Mouse (Mus musculus): ENCODE results near the gene Omp.
"Not testable (repeated sequence)": the region's sequence is repeated elsewhere in the genome, so short reads cannot be mapped to it uniquely, and the experiment has no call there.

The Omp gene

DNA sequence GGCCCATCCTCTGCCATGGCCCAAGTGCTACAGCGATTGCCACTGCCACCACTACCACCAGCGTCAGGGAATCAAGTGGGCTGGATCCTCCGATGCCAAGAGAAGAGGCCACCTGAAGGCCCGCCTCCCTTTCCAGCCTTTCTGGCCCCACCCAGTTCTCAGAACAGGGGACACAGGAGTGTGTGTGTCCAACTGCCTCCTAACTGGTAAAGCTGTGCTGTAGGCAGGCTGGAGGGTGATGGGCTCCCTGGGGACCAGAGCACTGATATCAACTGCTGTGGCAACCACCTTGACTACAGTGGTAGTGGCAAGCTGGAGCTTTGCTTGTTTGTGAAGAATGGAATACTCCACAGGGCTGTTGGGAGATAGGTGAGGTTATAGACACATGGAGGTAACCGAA lies at the start of gene Omp:
TSS of gene Omp (minus strand) at position 101 of the 400 bp plus-strand sequence.
- Histone ChIP-seq H3K4me3 (replicated peaks; ENCODE audit: low read length) (peak within 1 kb of the TSS; percentile 61), H3K9me3 (ENCODE audit: low read length) (no peaks in the 10 kb centered on the region), H3K4me1 (replicated peaks; ENCODE audit: low read depth, low read length) (peaks cover 59% of the 10 kb centered on the region), H3K27me3 (ENCODE audit: insufficient read depth, low read length) (peaks cover 23% of the 10 kb centered on the region), H3K36me3 (ENCODE audit: insufficient read depth, low read length) (peaks cover 26% of the 10 kb centered on the region)
- TF ChIP-seq NANOG (IDR thresholded peaks at IDR 0.05; ENCODE audit: borderline replicate concordance, low read length), result no peak
- TF ChIP-seq CTCF (conservative IDR thresholded peaks at IDR 0.05; ENCODE audit: low read length), result no peak
- TF ChIP-seq POU5F1 (IDR thresholded peaks at IDR 0.05; ENCODE audit: borderline replicate concordance, low read length), result no peak

DNA sequence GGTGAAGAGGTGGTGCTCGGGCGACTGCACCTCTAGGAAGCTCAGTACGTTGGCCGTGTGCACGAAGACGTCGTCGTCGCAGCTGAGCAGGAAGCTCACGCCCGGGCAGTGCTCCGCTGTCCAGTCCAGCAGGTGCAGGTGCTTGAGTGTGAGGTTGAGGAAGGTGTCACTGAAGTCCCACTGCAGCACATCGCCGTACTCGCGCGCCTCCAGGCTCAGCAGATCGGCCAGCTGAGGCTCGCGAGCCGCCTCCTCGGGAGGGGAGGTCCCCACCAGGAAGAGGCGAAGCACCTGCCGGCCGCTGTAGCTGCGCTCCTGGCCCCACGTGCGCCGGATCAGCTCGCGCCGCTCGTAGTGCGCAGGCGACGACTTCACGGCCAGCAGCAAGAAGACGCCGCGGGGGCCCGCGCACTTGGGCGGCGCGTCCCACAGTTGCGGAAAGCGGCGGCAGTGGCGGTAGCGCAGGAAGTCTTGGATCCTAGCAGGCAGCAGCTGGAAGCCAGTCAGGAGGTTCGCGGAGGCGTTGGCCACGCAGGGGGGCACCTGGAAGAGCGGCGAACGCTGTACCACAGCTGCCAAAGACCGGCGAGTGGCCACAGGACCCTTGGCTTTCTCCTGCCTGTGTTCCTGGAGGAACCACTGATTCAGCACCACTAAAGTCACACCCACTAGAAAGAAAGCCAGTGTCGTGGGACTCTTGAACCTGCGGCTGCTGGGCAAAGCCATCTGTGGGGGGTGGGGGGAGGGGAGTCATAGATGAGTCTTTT lies 48.9 kb upstream of the Omp start:
- TF ChIP-seq NANOG (IDR thresholded peaks at IDR 0.05; ENCODE audit: borderline replicate concordance, low read length), result no peak
- no peak for TF ChIP-seq POU5F1 (IDR thresholded peaks at IDR 0.05; ENCODE audit: borderline replicate concordance, low read length)
- no peak for TF ChIP-seq CTCF (conservative IDR thresholded peaks at IDR 0.05; ENCODE audit: low read length)
- peaks cover 62% of the 10 kb centered on the region for H3K27me3 ChIP-seq (ENCODE audit: insufficient read depth, low read length)
- peak overlapping the region; percentile 73 for H3K4me3 ChIP-seq (replicated peaks; ENCODE audit: low read length)
- H3K36me3 ChIP-seq (ENCODE audit: insufficient read depth, low read length), result no peaks in the 10 kb centered on the region
- H3K9me3 ChIP-seq (ENCODE audit: low read length), result no peaks in the 10 kb centered on the region
- H3K4me1 ChIP-seq (replicated peaks; ENCODE audit: low read depth, low read length), result peaks cover 33% of the 10 kb centered on the region

GRCm38 (mm10) chr7:98193515-98194025 lies 48.3 kb upstream of the Omp start:
- Histone ChIP-seq H3K4me3 (replicated peaks; ENCODE audit: low read length) (peak overlapping the region; percentile 73), H3K4me1 (replicated peaks; ENCODE audit: low read depth, low read length) (peaks cover 39% of the 10 kb centered on the region), H3K36me3 (ENCODE audit: insufficient read depth, low read length) (no peaks in the 10 kb centered on the region), H3K27me3 (ENCODE audit: insufficient read depth, low read length) (peaks cover 58% of the 10 kb centered on the region), H3K9me3 (ENCODE audit: low read length) (no peaks in the 10 kb centered on the region)
- peak; percentile 46 for TF ChIP-seq CTCF (conservative IDR thresholded peaks at IDR 0.05; ENCODE audit: low read length)
- TF ChIP-seq POU5F1 (IDR thresholded peaks at IDR 0.05; ENCODE audit: borderline replicate concordance, low read length), result no peak
- TF ChIP-seq NANOG (IDR thresholded peaks at IDR 0.05; ENCODE audit: borderline replicate concordance, low read length), result no peak

GRCm38 (mm10) chr7:98191571-98192250 lies 46.4 kb upstream of the Omp start:
- no peaks in the 10 kb centered on the region for H3K36me3 ChIP-seq (ENCODE audit: insufficient read depth, low read length)
- H3K4me1 ChIP-seq (replicated peaks; ENCODE audit: low read depth, low read length), result peaks cover 55% of the 10 kb centered on the region
- H3K9me3 ChIP-seq (ENCODE audit: low read length), result no peaks in the 10 kb centered on the region
- H3K27me3 ChIP-seq (ENCODE audit: insufficient read depth, low read length), result peaks cover 53% of the 10 kb centered on the region
- H3K4me3 ChIP-seq (replicated peaks; ENCODE audit: low read length), result no peak overlapping the region
- TF ChIP-seq POU5F1 (IDR thresholded peaks at IDR 0.05; ENCODE audit: borderline replicate concordance, low read length) (no peak), CTCF (conservative IDR thresholded peaks at IDR 0.05; ENCODE audit: low read length) (peak; percentile 24)

DNA sequence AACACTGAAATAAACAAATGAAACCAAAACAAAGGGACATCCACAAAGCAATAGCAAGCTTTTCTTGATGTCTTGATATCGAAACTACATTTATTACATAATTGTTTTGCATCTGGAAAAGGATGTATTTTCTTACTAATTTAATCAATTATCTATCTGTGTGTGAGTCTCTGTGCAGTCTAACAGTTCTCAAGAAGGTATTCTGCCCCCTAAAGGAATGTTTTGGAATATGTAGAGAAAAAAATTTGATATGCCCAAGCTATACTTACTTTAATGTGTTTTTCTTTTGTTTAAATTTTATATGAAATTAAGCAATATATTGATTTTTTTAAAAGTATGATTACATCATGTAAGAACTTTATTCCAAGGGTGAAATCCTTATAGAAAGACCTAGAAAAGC lies 45.3 kb upstream of the Omp start:
- H3K4me3 ChIP-seq (replicated peaks; ENCODE audit: low read length), result no peak overlapping the region
- TF ChIP-seq CTCF (conservative IDR thresholded peaks at IDR 0.05; ENCODE audit: low read length), result peak; percentile 37
- no peak for TF ChIP-seq POU5F1 (IDR thresholded peaks at IDR 0.05; ENCODE audit: borderline replicate concordance, low read length)

DNA sequence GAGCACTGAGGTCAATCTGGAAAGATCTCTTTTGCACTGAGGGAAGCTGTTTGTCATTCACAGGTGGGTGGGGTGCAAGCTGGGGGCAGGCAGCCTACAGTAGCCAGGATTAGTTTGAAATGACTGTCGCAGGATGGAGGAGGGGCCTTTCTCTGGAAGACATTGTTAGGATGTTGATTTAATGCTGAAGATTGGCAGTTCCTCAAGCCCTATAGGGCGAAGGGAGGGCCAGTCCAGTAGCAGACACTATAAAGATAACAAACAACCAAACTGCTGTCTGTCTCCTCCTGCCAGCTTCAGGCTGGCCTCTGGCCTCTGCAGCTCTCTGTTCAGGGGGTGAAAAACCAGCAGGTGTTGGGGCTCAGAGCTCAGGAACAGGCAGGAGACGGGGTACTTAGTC lies 44.4 kb upstream of the Omp start:
- Histone ChIP-seq H3K36me3 (ENCODE audit: insufficient read depth, low read length) (no peaks in the 10 kb centered on the region), H3K27me3 (ENCODE audit: insufficient read depth, low read length) (peaks cover 34% of the 10 kb centered on the region), H3K9me3 (ENCODE audit: low read length) (no peaks in the 10 kb centered on the region), H3K4me3 (replicated peaks; ENCODE audit: low read length) (peak overlapping the region; percentile 21; the same call in 1 of the 2 replicates), H3K4me1 (replicated peaks; ENCODE audit: low read depth, low read length) (peaks cover 59% of the 10 kb centered on the region)
- TF ChIP-seq POU5F1 (IDR thresholded peaks at IDR 0.05; ENCODE audit: borderline replicate concordance, low read length), result no peak
- TF ChIP-seq NANOG (IDR thresholded peaks at IDR 0.05; ENCODE audit: borderline replicate concordance, low read length), result no peak
- TF ChIP-seq CTCF (conservative IDR thresholded peaks at IDR 0.05; ENCODE audit: low read length), result no peak

More for the DNA sequence above, 45.3 kb upstream of the Omp start:
- Histone ChIP-seq H3K9me3 (ENCODE audit: low read length) (no peaks in the 10 kb centered on the region), H3K27me3 (ENCODE audit: insufficient read depth, low read length) (peaks cover 43% of the 10 kb centered on the region), H3K4me1 (replicated peaks; ENCODE audit: low read depth, low read length) (peaks cover 63% of the 10 kb centered on the region), H3K36me3 (ENCODE audit: insufficient read depth, low read length) (no peaks in the 10 kb centered on the region)

DNA sequence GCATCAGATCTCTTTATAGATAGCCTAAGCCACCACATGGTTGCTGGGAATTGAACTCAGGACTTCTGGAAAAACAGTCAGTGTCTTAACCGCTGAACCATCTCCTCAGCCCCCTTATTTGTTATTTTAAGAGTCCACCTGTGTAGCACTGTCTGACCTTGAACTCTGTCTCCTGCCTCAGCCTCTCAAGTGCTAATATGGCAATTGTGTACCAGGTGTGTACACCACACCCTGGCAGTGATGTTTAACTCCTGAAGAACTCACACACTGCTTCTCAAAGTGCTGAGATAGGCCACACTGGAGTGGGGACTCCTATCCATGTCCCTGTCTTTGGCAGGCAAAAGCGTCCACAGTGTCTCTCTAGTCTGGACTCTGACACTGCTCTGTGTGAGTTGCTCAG lies 43.4 kb upstream of the Omp start:
- H3K4me3 ChIP-seq (replicated peaks; ENCODE audit: low read length), result peak overlapping the region; percentile 21
- H3K9me3 ChIP-seq (ENCODE audit: low read length), result no peaks in the 10 kb centered on the region
- H3K36me3 ChIP-seq (ENCODE audit: insufficient read depth, low read length), result no peaks in the 10 kb centered on the region
- TF ChIP-seq NANOG (IDR thresholded peaks at IDR 0.05; ENCODE audit: borderline replicate concordance, low read length) (no peak), POU5F1 (IDR thresholded peaks at IDR 0.05; ENCODE audit: borderline replicate concordance, low read length) (no peak), CTCF (conservative IDR thresholded peaks at IDR 0.05; ENCODE audit: low read length) (no peak)
- peaks cover 24% of the 10 kb centered on the region for H3K27me3 ChIP-seq (ENCODE audit: insufficient read depth, low read length)
- peaks cover 51% of the 10 kb centered on the region for H3K4me1 ChIP-seq (replicated peaks; ENCODE audit: low read depth, low read length)

- H3K4me1 ChIP-seq (replicated peaks; ENCODE audit: low read depth, low read length), result peaks cover 46% of the 10 kb centered on the region
- peaks cover 19% of the 10 kb centered on the region for H3K27me3 ChIP-seq (ENCODE audit: insufficient read depth, low read length)
- H3K36me3 ChIP-seq (ENCODE audit: insufficient read depth, low read length), result no peaks in the 10 kb centered on the region
- TF ChIP-seq POU5F1 (IDR thresholded peaks at IDR 0.05; ENCODE audit: borderline replicate concordance, low read length) (no peak), NANOG (IDR thresholded peaks at IDR 0.05; ENCODE audit: borderline replicate concordance, low read length) (no peak), CTCF (conservative IDR thresholded peaks at IDR 0.05; ENCODE audit: low read length) (no peak)
- 0 out of 2 replicates have a peak overlapping the region, but pooled peaks have one; percentile 21 for H3K4me3 ChIP-seq (replicated peaks; ENCODE audit: low read length)
- no peaks in the 10 kb centered on the region for H3K9me3 ChIP-seq (ENCODE audit: low read length)
These were observed 42.9 kb upstream of the Omp start for GRCm38 (mm10) chr7:98188238-98188637.

- not testable (repeated sequence) for H3K4me3 ChIP-seq (replicated peaks; ENCODE audit: low read length); H3K36me3 ChIP-seq (ENCODE audit: insufficient read depth, low read length); H3K9me3 ChIP-seq (ENCODE audit: low read length)
- Histone ChIP-seq H3K27me3 (ENCODE audit: insufficient read depth, low read length) (peaks cover 10% of the 10 kb centered on the region), H3K4me1 (replicated peaks; ENCODE audit: low read depth, low read length) (peaks cover 43% of the 10 kb centered on the region)
These were observed 42.0 kb upstream of the Omp start for GRCm38 (mm10) chr7:98187332-98187731.
